Comparison of ENCODE assay signal across 24 mouse cellular contexts in genomic region chr7:89590039-89590438, GRCm38 (mm10). TPM values are rescaled to one million over a fixed set of nuclear protein-coding genes. Genes with fewer than 3 reads are reported as not detected.
DNase-seq lines count a peak whose midpoint lies in the region; ATAC-seq and TF ChIP-seq lines count a peak whose summit lies in the region.
"Had no signal": no experiment of that assay in that cellular context is flagged by ENCODE, and none has a peak within 500 bp of the region (broad histone marks: within the 10 kb centered on the region; RNA-seq: fewer than 3 reads in every experiment).

No protein-coding gene starts in this region.

- no peaks in the 10 kb centered on the region for H3K36me3 ChIP-seq in forebrain, postnatal 0 days (ENCODE audit: insufficient read depth)
- H3K36me3 ChIP-seq in forebrain, embryonic 14.5 days (ENCODE audit: control insufficient read depth, insufficient read depth, low read length), result no peaks in the 10 kb centered on the region
- H3K36me3 ChIP-seq in kidney, embryonic 16.5 days (ENCODE audit: insufficient read depth, low read length), result no peaks in the 10 kb centered on the region
- H3K36me3 ChIP-seq: limb, embryonic 12.5 days; midbrain, embryonic 10.5 days; neural tube, embryonic 15.5 days; stomach, embryonic 15.5 days had no signal

- no peak overlapping the region for H3K27ac ChIP-seq in forebrain, postnatal 0 days (ENCODE audit: low read depth, low read length)
- no peak overlapping the region for H3K27ac ChIP-seq in forebrain, embryonic 14.5 days (ENCODE audit: low read depth, low read length)
- no peak overlapping the region for H3K27ac ChIP-seq in kidney, embryonic 16.5 days (ENCODE audit: low read length)
- H3K27ac ChIP-seq: heart, adult 2 months; hindbrain, postnatal 0 days; limb, embryonic 12.5 days; midbrain, embryonic 10.5 days; neural tube, embryonic 15.5 days; stomach, embryonic 15.5 days had no signal

- no peak overlapping the region for H3K4me2 ChIP-seq in forebrain, postnatal 0 days (ENCODE audit: low read depth)
- H3K4me2 ChIP-seq in forebrain, embryonic 14.5 days (ENCODE audit: low read length), result no peak overlapping the region
- no peak overlapping the region for H3K4me2 ChIP-seq in kidney, embryonic 16.5 days (replicated peaks; ENCODE audit: low read depth, low read length)
- H3K4me2 ChIP-seq: limb, embryonic 12.5 days; liver, embryonic 11.5 days; neural tube, embryonic 15.5 days; stomach, embryonic 15.5 days had no signal

- DNase-seq in forebrain, postnatal 0 days, result no peak
- no peak for DNase-seq in forebrain, embryonic 14.5 days (ENCODE audit: low spot score)
- peak; percentile 3 to 5 for DNase-seq in heart, adult 18-20 months
- no peak for DNase-seq in heart, postnatal 25 days (ENCODE audit: low spot score)
- peak; percentile 13 to 15 for DNase-seq in left cerebral cortex, postnatal 36 days (ENCODE audit: low spot score in 2 of 2)
- DNase-seq in left cerebral cortex, postnatal 10 days (ENCODE audit: extremely low spot score in 1 of 2, low spot score in 2 of 2), result no peak
- peak; percentile 7 for DNase-seq in skeletal muscle tissue, adult 2 months (ENCODE audit: low read depth, low spot score)
- DNase-seq: adrenal gland, postnatal 25 days; cerebellum, adult 9-10 months; heart, adult 2 months; kidney, adult 9 months; kidney, postnatal 25 days; liver, postnatal 0 days; thymus, adult 2 months; thymus, postnatal 4 days had no signal

- H3K9me3 ChIP-seq in forebrain, postnatal 0 days (ENCODE audit: low read length), result no peaks in the 10 kb centered on the region
- H3K9me3 ChIP-seq in forebrain, embryonic 14.5 days (replicated peaks; ENCODE audit: control insufficient read depth, low read length), result no peaks in the 10 kb centered on the region
- no peaks in the 10 kb centered on the region for H3K9me3 ChIP-seq in kidney, embryonic 16.5 days (ENCODE audit: low read length)
- H3K9me3 ChIP-seq: limb, embryonic 12.5 days; midbrain, embryonic 10.5 days; neural tube, embryonic 15.5 days; stomach, embryonic 15.5 days had no signal

- no peaks in the 10 kb centered on the region for H3K27me3 ChIP-seq in forebrain, postnatal 0 days (ENCODE audit: insufficient read depth, low read length)
- H3K27me3 ChIP-seq in forebrain, embryonic 14.5 days (replicated peaks; ENCODE audit: control insufficient read depth, insufficient read depth, low read length), result no peaks in the 10 kb centered on the region
- H3K27me3 ChIP-seq in kidney, embryonic 16.5 days (ENCODE audit: insufficient read depth, low read length), result no peaks in the 10 kb centered on the region
- H3K27me3 ChIP-seq: limb, embryonic 12.5 days; neural tube, embryonic 15.5 days; stomach, embryonic 15.5 days had no signal

- H3K4me1 ChIP-seq in forebrain, postnatal 0 days (ENCODE audit: insufficient read depth), result no peaks in the 10 kb centered on the region
- no peaks in the 10 kb centered on the region for H3K4me1 ChIP-seq in forebrain, embryonic 14.5 days (ENCODE audit: control insufficient read depth, insufficient read depth, low read length)
- no peaks in the 10 kb centered on the region for H3K4me1 ChIP-seq in kidney, embryonic 16.5 days (ENCODE audit: insufficient read depth, low read length)
- H3K4me1 ChIP-seq: limb, embryonic 12.5 days; neural tube, embryonic 15.5 days; stomach, embryonic 15.5 days had no signal

- TF ChIP-seq CTCF in forebrain, postnatal 0 days (IDR thresholded peaks at IDR 0.05; ENCODE audit: low read depth), result no peak

- 57% methylated on average over 5 of the region's 5 CpGs for WGBS in forebrain, postnatal 0 days
- 81% methylated on average over 5 of the region's 5 CpGs for WGBS in forebrain, embryonic 14.5 days
- 66% methylated on average over 5 of the region's 5 CpGs for WGBS in kidney, embryonic 16.5 days

- peak; percentile 83 for ATAC-seq in forebrain, postnatal 0 days
- no peak for ATAC-seq in forebrain, embryonic 14.5 days
- ATAC-seq in kidney, embryonic 16.5 days (ENCODE audit: low FRiP score, low TSS enrichment), result no peak
- ATAC-seq: hindbrain, postnatal 0 days; intestine, embryonic 16.5 days; liver, postnatal 0 days; lung, postnatal 0 days had no signal

- no peak overlapping the region for H3K4me3 ChIP-seq in forebrain, postnatal 0 days (ENCODE audit: low read depth, low read length)
- H3K4me3 ChIP-seq in forebrain, embryonic 14.5 days (ENCODE audit: low read depth, low read length), result no peak overlapping the region
- H3K4me3 ChIP-seq in kidney, embryonic 16.5 days (ENCODE audit: low read length), result no peak overlapping the region
- H3K4me3 ChIP-seq: heart, adult 2 months; limb, embryonic 12.5 days; midbrain, embryonic 10.5 days; neural tube, embryonic 15.5 days; stomach, embryonic 15.5 days had no signal

- H3K9ac ChIP-seq in forebrain, postnatal 0 days, result no peak overlapping the region
- no peak overlapping the region for H3K9ac ChIP-seq in forebrain, embryonic 14.5 days (ENCODE audit: low read length)
- H3K9ac ChIP-seq in kidney, embryonic 16.5 days (replicated peaks; ENCODE audit: low read length), result no peak overlapping the region
- H3K9ac ChIP-seq: limb, embryonic 12.5 days; liver, postnatal 0 days; neural tube, embryonic 15.5 days; stomach, embryonic 15.5 days had no signal

- intact Hi-C loops in heart, postnatal 25 days (cut with DNase I), result no loop called here
- intact Hi-C loops in left cerebral cortex, postnatal 36 days (cut with DNase I), result no loop called here
- intact Hi-C loops in left cerebral cortex, postnatal 10 days (cut with DNase I), result no loop called here

RNA-seq across cellular contexts. Expression of gene Me3, which starts 42.2 kb away (rescaled TPM):
- 11.8 and 15.6 TPM in 2 replicates for total RNA-seq in forebrain, postnatal 0 days (2014; rRNA removed)
- 14.7 and 15.1 TPM in 2 replicates for polyA plus RNA-seq in forebrain, postnatal 0 days (2015; fragmentation: Nextera tagmentation; extraction: Ambion mirVana)
- polyA plus RNA-seq in forebrain, embryonic 14.5 days (2014; fragmentation: Nextera tagmentation; extraction: Ambion mirVana), result 3.2 and 5.0 TPM in 2 replicates
- 100 to 1,000 TPM; 135 to 136 TPM for total RNA-seq in heart, adult 18-20 months (2021)
- 100 to 1,000 TPM; 119 to 135 TPM for total RNA-seq in heart, postnatal 25 days (2021)
- total RNA-seq in left cerebral cortex, postnatal 36 days (2021), result 100 to 1,000 TPM; 103 TPM
- total RNA-seq in left cerebral cortex, postnatal 10 days (2021), result 10 to 100 TPM; 64.2 to 67.3 TPM
- 18.1 and 20.2 TPM in 2 replicates for polyA plus RNA-seq in kidney, embryonic 16.5 days (2015; fragmentation: Nextera tagmentation; extraction: Ambion mirVana)

Comparison
In these comparisons a context has a peak if more than half of its experiments do, and no peak if none do; other contexts are left out.
1. DNase-seq: peak in heart, adult 18-20 months (2 of 2), left cerebral cortex, postnatal 36 days (2 of 2) and skeletal muscle tissue, adult 2 months (single experiment); none in forebrain, postnatal 0 days (single experiment), forebrain, embryonic 14.5 days (single experiment), heart, postnatal 25 days (single experiment) and left cerebral cortex, postnatal 10 days (0 of 2).